14 mouse cellular contexts compared by ENCODE assay signal in the genomic region with DNA sequence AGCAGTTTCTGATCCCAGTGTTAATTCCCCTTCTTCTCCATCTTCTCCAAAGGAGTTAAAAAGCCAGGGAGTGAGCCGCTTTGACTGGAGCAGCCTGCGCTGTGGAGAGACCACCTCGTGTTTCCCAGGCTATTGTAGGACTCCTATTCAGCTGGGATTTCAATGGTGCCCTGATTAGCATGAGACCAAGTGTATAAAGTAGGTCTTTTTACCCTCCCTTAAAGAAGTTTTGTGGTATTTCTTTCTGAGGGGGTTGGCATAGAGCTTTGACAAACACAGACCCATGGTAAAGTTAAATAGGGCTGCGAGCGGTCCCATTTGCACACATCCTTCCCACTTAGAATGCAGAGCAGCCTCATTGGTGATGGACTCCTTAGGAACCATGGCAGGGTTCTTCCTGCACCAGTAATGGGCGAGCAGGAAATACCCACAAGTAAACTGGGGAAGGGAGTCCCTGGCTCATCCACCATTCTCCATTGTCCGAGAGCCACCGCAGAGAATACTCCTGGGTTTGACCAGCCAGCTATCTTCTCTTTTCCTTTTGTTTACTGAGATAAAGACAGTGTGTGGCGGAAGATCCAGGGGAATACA. TPM values are rescaled to one million over a fixed set of nuclear protein-coding genes. Genes with fewer than 3 reads are reported as not detected.
DNase-seq lines count a peak whose midpoint lies in the region; ATAC-seq lines count a peak whose summit lies in the region.
"Had no signal": no experiment of that assay in that cellular context is flagged by ENCODE, and none has a peak within 500 bp of the region (broad histone marks: within the 10 kb centered on the region; RNA-seq: fewer than 3 reads in every experiment).

No protein-coding gene starts in this region.

- no peak overlapping the region for H3K4me3 ChIP-seq in kidney, embryonic 15.5 days (replicated peaks)
- H3K4me3 ChIP-seq in kidney, embryonic 14.5 days (ENCODE audit: low read length) = no peak overlapping the region
- H3K4me3 ChIP-seq in forebrain, embryonic 14.5 days (ENCODE audit: low read depth, low read length) = no peak overlapping the region; the same call in 1 of the 2 replicates
- H3K4me3 ChIP-seq in midbrain, embryonic 12.5 days = 0 out of 2 replicates have a peak overlapping the region, but pooled peaks have one; percentile 5

- no peak overlapping the region for H3K9ac ChIP-seq in kidney, embryonic 15.5 days
- H3K9ac ChIP-seq in kidney, embryonic 14.5 days (ENCODE audit: low read depth, low read length) = no peak overlapping the region
- peak overlapping the region; percentile 32; the same call in 1 of the 2 replicates for H3K9ac ChIP-seq in forebrain, embryonic 14.5 days (ENCODE audit: low read length)
- peak overlapping the region; percentile 37 for H3K9ac ChIP-seq in midbrain, embryonic 12.5 days (replicated peaks)

- H3K27me3 ChIP-seq in kidney, embryonic 15.5 days = no peaks in the 10 kb centered on the region
- H3K27me3 ChIP-seq in kidney, embryonic 14.5 days (ENCODE audit: control insufficient read depth, insufficient read depth, low read length) = no peaks in the 10 kb centered on the region
- H3K27me3 ChIP-seq in forebrain, embryonic 14.5 days (replicated peaks; ENCODE audit: control insufficient read depth, insufficient read depth, low read length) = no peaks in the 10 kb centered on the region
- no peaks in the 10 kb centered on the region for H3K27me3 ChIP-seq in midbrain, embryonic 12.5 days

- peak; percentile 66 for DNase-seq in R1 (ENCODE audit: low read depth, low spot score)
- peak; percentile 89 for DNase-seq in forebrain, embryonic 14.5 days (ENCODE audit: low spot score)
- DNase-seq in urinary bladder, postnatal 4 days (ENCODE audit: low spot score in 2 of 2) = no peak
- no peak for DNase-seq in adrenal gland, adult 18-20 months (ENCODE audit: low spot score in 2 of 2)
- DNase-seq in B cell, adult 2 months = no peak
- DNase-seq: adrenal gland, adult 2 months; cerebellum, postnatal 25 days; gastrocnemius, postnatal 14 days; lung, postnatal 36 days; right cerebral cortex, adult 18-20 months had no signal

- ATAC-seq in kidney, embryonic 15.5 days (replicated peaks; ENCODE audit: low FRiP score) = no peak; the same call in 1 of the 2 replicates
- ATAC-seq in kidney, embryonic 14.5 days (ENCODE audit: low FRiP score, low TSS enrichment) = no peak
- peak; percentile 86 for ATAC-seq in forebrain, embryonic 14.5 days
- ATAC-seq in midbrain, embryonic 12.5 days (ENCODE audit: low FRiP score, low read depth) = peak; percentile 94
- ATAC-seq: inflammation-experienced regulatory T-cells, adult 6 months had no signal

- WGBS in kidney, embryonic 15.5 days = 70% methylated on average over 9 of the region's 9 CpGs
- WGBS in kidney, embryonic 14.5 days = 75% methylated on average over 9 of the region's 9 CpGs
- 5% methylated on average over 9 of the region's 9 CpGs for WGBS in forebrain, embryonic 14.5 days
- WGBS in midbrain, embryonic 12.5 days = 10% methylated on average over 9 of the region's 9 CpGs

- peak overlapping the region; percentile 38 for H3K4me2 ChIP-seq in kidney, embryonic 15.5 days
- no peak overlapping the region for H3K4me2 ChIP-seq in kidney, embryonic 14.5 days (replicated peaks; ENCODE audit: low read depth, low read length)
- H3K4me2 ChIP-seq in forebrain, embryonic 14.5 days (ENCODE audit: low read length) = peak overlapping the region; percentile 45
- H3K4me2 ChIP-seq in midbrain, embryonic 12.5 days (replicated peaks) = peak overlapping the region; percentile 39

- no peaks in the 10 kb centered on the region for H3K9me3 ChIP-seq in kidney, embryonic 15.5 days (replicated peaks)
- H3K9me3 ChIP-seq in kidney, embryonic 14.5 days (ENCODE audit: control insufficient read depth, low read length) = no peaks in the 10 kb centered on the region
- no peaks in the 10 kb centered on the region for H3K9me3 ChIP-seq in forebrain, embryonic 14.5 days (replicated peaks; ENCODE audit: control insufficient read depth, low read length)
- H3K9me3 ChIP-seq in midbrain, embryonic 12.5 days = no peaks in the 10 kb centered on the region

- peak overlapping the region; percentile 85 for H3K27ac ChIP-seq in kidney, embryonic 15.5 days
- no peak overlapping the region; the same call in 1 of the 2 replicates for H3K27ac ChIP-seq in kidney, embryonic 14.5 days (ENCODE audit: low read depth, low read length)
- H3K27ac ChIP-seq in forebrain, embryonic 14.5 days (ENCODE audit: low read depth, low read length) = peak overlapping the region; percentile 92
- peak overlapping the region; percentile 93 for H3K27ac ChIP-seq in midbrain, embryonic 12.5 days (replicated peaks)

- H3K36me3 ChIP-seq in kidney, embryonic 15.5 days = peaks cover 11% of the 10 kb centered on the region
- 0 out of 2 replicates have a peak, but pooled peaks cover 2% of the 10 kb centered on the region for H3K36me3 ChIP-seq in kidney, embryonic 14.5 days (ENCODE audit: control insufficient read depth, insufficient read depth, low read length)
- H3K36me3 ChIP-seq in forebrain, embryonic 14.5 days (ENCODE audit: control insufficient read depth, insufficient read depth, low read length) = 0 out of 2 replicates have a peak, but pooled peaks cover 7% of the 10 kb centered on the region
- 0 out of 2 replicates have a peak, but pooled peaks cover 2% of the 10 kb centered on the region for H3K36me3 ChIP-seq in midbrain, embryonic 12.5 days

- H3K4me1 ChIP-seq in kidney, embryonic 15.5 days = peaks cover 43% of the 10 kb centered on the region
- H3K4me1 ChIP-seq in kidney, embryonic 14.5 days (ENCODE audit: control insufficient read depth, insufficient read depth, low read length) = peaks cover 22% of the 10 kb centered on the region; the same call in 1 of the 2 replicates
- peaks cover 55% of the 10 kb centered on the region for H3K4me1 ChIP-seq in forebrain, embryonic 14.5 days (ENCODE audit: control insufficient read depth, insufficient read depth, low read length)
- peaks cover 58% of the 10 kb centered on the region for H3K4me1 ChIP-seq in midbrain, embryonic 12.5 days

RNA-seq across cellular contexts. Expression of a gene that starts 13.8 kb away (rescaled TPM):
- 58.2 and 65.5 TPM in 2 replicates for polyA plus RNA-seq in kidney, embryonic 15.5 days (2015; fragmentation: Nextera tagmentation; extraction: Ambion mirVana)
- 41.6 and 53.0 TPM in 2 replicates for polyA plus RNA-seq in kidney, embryonic 14.5 days (2014; fragmentation: Nextera tagmentation; extraction: Ambion mirVana)
- 48.6 and 50.8 TPM in 2 replicates for polyA plus RNA-seq in forebrain, embryonic 14.5 days (2014; fragmentation: Nextera tagmentation; extraction: Ambion mirVana)
- polyA plus RNA-seq in midbrain, embryonic 12.5 days (2016; fragmentation: Nextera tagmentation; extraction: Ambion mirVana) = 57.7 and 66.4 TPM in 2 replicates
- 100 to 1,000 TPM; 234 to 351 TPM for total RNA-seq in adrenal gland, adult 18-20 months (2021)

Comparison
In these comparisons a context has a peak if more than half of its experiments do, and no peak if none do; other contexts are left out.
1. ATAC-seq: peak in forebrain, embryonic 14.5 days (single experiment) and midbrain, embryonic 12.5 days (single experiment); none in kidney, embryonic 15.5 days (single experiment) and kidney, embryonic 14.5 days (single experiment).
2. H3K9ac ChIP-seq: peak in forebrain, embryonic 14.5 days (single experiment) and midbrain, embryonic 12.5 days (single experiment); none in kidney, embryonic 15.5 days (single experiment) and kidney, embryonic 14.5 days (single experiment).
3. DNase-seq: peak in R1 (single experiment) and forebrain, embryonic 14.5 days (single experiment); none in urinary bladder, postnatal 4 days (0 of 2), adrenal gland, adult 18-20 months (0 of 2) and B cell, adult 2 months (0 of 2).